Mouse (Mus musculus) heart, embryonic 14.5 days (tissue): ENCODE measurements around the gene Cgrrf1. TPM values are rescaled to one million over a fixed set of nuclear protein-coding genes. Genes with fewer than 3 reads are reported as not detected.

Source experiments
- ATAC-seq: fragments of 200-750 bp; cut with Nextera tagmentation; 2 replicates; pipeline ENCODE4 v1.8.0; 2017; ENCODE audit warnings: low read depth, moderate TSS enrichment; ENCODE audit not compliant: insufficient number of reproducible peaks, insufficient read depth, low FRiP score
- H3K27ac ChIP-seq, 2 experiments: fragments of 200-500 bp in 1 of 2; fragments of 300-500 bp in 1 of 2; sonication (generic) in 1 of 2; replicated peaks in 1 of 2; 2 replicates each; pipeline ENCODE4 v1.5.1; 2012 to 2014; ENCODE audit warnings: low read depth in 2 of 2, low read length in 2 of 2, control low read depth in 1 of 2, mild to moderate bottlenecking in 1 of 2, mixed read lengths in 1 of 2; ENCODE audit not compliant: control insufficient read depth in 1 of 2, insufficient read depth in 1 of 2
- H3K27me3 ChIP-seq: fragments of 300-500 bp; sonication (generic); 2 replicates; pipeline ENCODE4 v1.6.1; 2014; ENCODE audit warnings: mild to moderate bottlenecking, low read length, control low read depth; ENCODE audit not compliant: control insufficient read depth, insufficient read depth
- H3K36me3 ChIP-seq: fragments of 300-500 bp; sonication (generic); 2 replicates; pipeline ENCODE4 v1.6.1; 2014; ENCODE audit warnings: mild to moderate bottlenecking, control low read depth, low read length, mixed read lengths; ENCODE audit not compliant: control insufficient read depth, insufficient read depth
- H3K4me1 ChIP-seq, 2 experiments: fragments of 200-500 bp in 1 of 2; fragments of 300-500 bp in 1 of 2; sonication (generic) in 1 of 2; 2 replicates each; pipeline ENCODE4 v1.6.1; 2012 to 2014; ENCODE audit warnings: low read length in 2 of 2, control low read depth in 1 of 2, mixed read lengths in 1 of 2; ENCODE audit not compliant: control insufficient read depth in 2 of 2, insufficient read depth in 2 of 2
- H3K4me2 ChIP-seq: fragments of 300-500 bp; sonication (generic); 2 replicates; pipeline ENCODE4 v1.6.1; 2014; ENCODE audit warnings: mild to moderate bottlenecking, low read length
- H3K4me3 ChIP-seq, 2 experiments: fragments of 200-500 bp in 1 of 2; fragments of 300-500 bp in 1 of 2; sonication (generic) in 1 of 2; 2 replicates each; pipeline ENCODE4 v1.5.1; 2012 to 2014; ENCODE audit warnings: low read length in 2 of 2, mild to moderate bottlenecking in 2 of 2, control low read depth in 1 of 2, low read depth in 1 of 2, moderate library complexity in 1 of 2; ENCODE audit not compliant: control insufficient read depth in 1 of 2, insufficient read depth in 1 of 2
- H3K9ac ChIP-seq: fragments of 300-500 bp; sonication (generic); 2 replicates; pipeline ENCODE4 v1.6.1; 2014; ENCODE audit warnings: mild to moderate bottlenecking, low read length
- H3K9me3 ChIP-seq: fragments of 300-500 bp; sonication (generic); 2 replicates; pipeline ENCODE4 v1.6.1; 2016; ENCODE audit warnings: low read length, control low read depth; ENCODE audit not compliant: control insufficient read depth
- WGBS: fragments of 180-500 bp; shearing (Covaris S2); extraction: QIAGEN DNeasy Blood & Tissue Kit; methylation state at CpG from one replicate; pipeline ENCODE4 v1.1.7; 2014; 5-methylcytosine and 5-hydroxymethylcytosine counted together
- polyA plus RNA-seq: library from polyadenylated mRNA; unstranded; fragments of >200 nt; fragmentation: Nextera tagmentation; extraction: Ambion mirVana; gene quantifications from 2 replicates; pipeline ENCODE4 v1.2.1, GENCODE M21; 2014

Gene Cgrrf1
- polyA plus RNA-seq, 1 experiment from 2014 or later: 35.3 TPM

GRCm38 (mm10) chr14:46883871-46884441, 52.0 kb downstream of the Cgrrf1 start:
- H3K4me2 ChIP-seq: peak overlapping the region; percentile 74
- H3K9me3 ChIP-seq: no peaks in the 10 kb centered on the region
- ATAC-seq: no peak
- H3K36me3 ChIP-seq: peaks cover 15% of the 10 kb centered on the region; the same call in 1 of the 2 replicates
- peak overlapping the region; percentile 100 for H3K9ac ChIP-seq
- peaks cover 3 to 41% of the 10 kb centered on the region in 2 experiments; a peak in 3 of 4 replicates for H3K4me1 ChIP-seq
- no peaks in the 10 kb centered on the region for H3K27me3 ChIP-seq
- under 1% methylated on average over 24 of the region's 29 CpGs for WGBS
- peak overlapping the region; percentile 87 to 94 for H3K4me3 ChIP-seq
- H3K27ac ChIP-seq: peak overlapping the region; percentile 88 to 99

DNA sequence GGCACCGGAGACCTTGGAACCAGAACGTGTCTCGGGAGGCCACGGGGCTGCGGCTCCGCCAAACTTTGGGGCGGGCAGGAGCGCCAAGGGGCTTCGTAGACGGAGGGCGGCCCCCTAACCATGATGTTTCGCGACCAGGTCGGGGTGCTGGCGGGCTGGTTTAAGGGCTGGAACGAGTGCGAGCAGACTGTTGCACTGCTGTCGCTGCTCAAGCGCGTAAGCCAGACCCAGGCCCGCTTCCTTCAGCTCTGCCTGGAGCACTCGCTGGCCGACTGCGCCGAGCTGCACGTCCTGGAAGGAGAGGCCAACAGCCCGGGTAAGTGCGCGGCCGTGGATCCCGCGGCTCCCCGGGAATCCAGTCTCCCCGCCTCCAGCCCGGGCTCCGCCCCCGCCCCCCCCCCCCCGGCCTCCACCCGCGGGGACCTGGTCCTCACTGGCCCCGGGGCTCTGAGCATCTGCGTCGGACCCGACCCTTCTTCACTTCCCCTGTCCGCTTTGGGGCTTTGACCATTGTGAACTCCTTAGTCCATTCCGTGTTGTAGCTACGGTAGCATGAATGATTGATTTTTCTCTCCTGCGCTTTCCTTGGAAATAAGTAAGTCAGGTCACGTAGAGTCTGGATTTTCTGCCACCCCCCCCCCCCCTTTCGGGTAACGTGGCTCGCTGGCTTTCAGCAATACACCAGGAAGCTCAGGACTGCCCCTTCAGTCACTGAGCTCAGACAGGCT, 52.9 kb downstream of the Cgrrf1 start:
- peak overlapping the region; percentile 74 for H3K4me2 ChIP-seq
- ATAC-seq: no peak
- H3K4me1 ChIP-seq: peaks cover 8 to 50% of the 10 kb centered on the region in 2 experiments
- H3K9me3 ChIP-seq: no peaks in the 10 kb centered on the region
- H3K4me3 ChIP-seq: peak overlapping the region; percentile 87 to 94
- H3K27me3 ChIP-seq: no peaks in the 10 kb centered on the region
- under 1% methylated on average over 48 of the region's 52 CpGs for WGBS
- peak overlapping the region; percentile 96 to 99 for H3K27ac ChIP-seq
- peak overlapping the region; percentile 100 for H3K9ac ChIP-seq
- H3K36me3 ChIP-seq: peaks cover 24% of the 10 kb centered on the region

GRCm38 (mm10) chr14:46885429-46885755, 53.5 kb downstream of the Cgrrf1 start:
- Histone ChIP-seq H3K27me3 (no peaks in the 10 kb centered on the region), H3K27ac (peak overlapping the region; percentile 96 to 99), H3K9me3 (no peaks in the 10 kb centered on the region), H3K4me3 (peak overlapping the region; percentile 87 to 94), H3K4me2 (peak overlapping the region; percentile 74), H3K9ac (peak overlapping the region; percentile 100), H3K36me3 (peaks cover 28% of the 10 kb centered on the region), H3K4me1 (peaks cover 8 to 50% of the 10 kb centered on the region in 2 experiments)
- WGBS: 1% methylated on average over 7 of the region's 7 CpGs
- no peak for ATAC-seq

- 0% methylated on average over 5 of the region's 5 CpGs for WGBS
- peak overlapping the region; percentile 87 to 94 for H3K4me3 ChIP-seq
- ATAC-seq: peak; percentile 3; the same call in 1 of the 2 replicates
- H3K4me1 ChIP-seq: peaks cover 8 to 45% of the 10 kb centered on the region in 2 experiments
- peak overlapping the region; percentile 74 for H3K4me2 ChIP-seq
- no peaks in the 10 kb centered on the region for H3K9me3 ChIP-seq
- H3K27ac ChIP-seq: peak overlapping the region; percentile 96 to 99
- H3K36me3 ChIP-seq: peaks cover 33% of the 10 kb centered on the region
- no peaks in the 10 kb centered on the region for H3K27me3 ChIP-seq
- peak overlapping the region; percentile 100 for H3K9ac ChIP-seq
Measured at GRCm38 (mm10) chr14:46885891-46886301, 54.0 kb downstream of the Cgrrf1 start.

DNA sequence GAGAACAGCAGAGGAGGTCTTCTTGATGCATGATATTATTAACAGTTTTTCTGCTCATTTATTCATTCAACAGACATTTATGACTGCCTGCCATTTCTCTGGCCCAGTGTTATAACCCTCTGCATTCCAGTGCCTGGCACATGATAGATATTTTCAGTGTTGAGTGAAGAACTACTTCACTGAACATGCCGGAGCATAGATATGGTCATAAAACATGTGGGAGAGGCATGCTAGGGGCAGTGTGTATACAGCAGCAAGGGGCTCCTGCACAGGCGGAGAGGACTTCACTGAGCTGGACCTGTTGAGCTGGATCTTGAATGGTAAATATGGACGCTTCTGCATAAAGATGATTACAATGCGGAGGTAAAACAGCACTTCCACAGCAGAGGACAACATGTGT, 57.2 kb downstream of the Cgrrf1 start:
- no peaks in the 10 kb centered on the region for H3K9me3 ChIP-seq
- peak overlapping the region; percentile 15 to 68 for H3K27ac ChIP-seq
- 0 out of 2 replicates have a peak, but pooled peaks have one; percentile 13 for ATAC-seq
- 50% methylated on average over 4 of the region's 4 CpGs for WGBS
- 0 out of 2 replicates have a peak overlapping the region, but pooled peaks have one; percentile 27 for H3K9ac ChIP-seq
- H3K4me2 ChIP-seq: peak overlapping the region; percentile 53
- H3K4me3 ChIP-seq: peak overlapping the region in 1 of 2 experiments; percentile 16; a peak in 1 of 4 replicates
- H3K27me3 ChIP-seq: no peaks in the 10 kb centered on the region
- H3K36me3 ChIP-seq: peaks cover 58% of the 10 kb centered on the region
- peaks cover 18 to 47% of the 10 kb centered on the region in 2 experiments for H3K4me1 ChIP-seq

DNA sequence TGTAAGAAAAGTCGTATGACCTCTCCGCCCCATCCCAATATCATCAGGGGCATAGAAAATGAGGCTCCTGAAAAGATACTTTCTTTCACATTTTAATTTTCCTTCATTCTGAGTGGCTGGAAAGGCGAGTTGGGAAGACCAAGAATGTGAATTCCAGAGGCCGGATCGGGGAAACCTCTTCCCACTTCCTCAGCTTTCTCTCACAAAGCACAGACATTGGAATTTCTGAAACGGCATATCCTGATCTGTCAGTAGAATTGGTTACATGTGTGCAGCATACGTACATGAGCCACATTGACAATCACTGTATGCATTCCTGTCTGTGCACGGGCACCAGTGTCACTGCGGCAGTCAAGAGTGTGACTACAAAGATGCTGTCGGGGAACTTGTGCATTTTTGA, 62.0 kb downstream of the Cgrrf1 start:
- Histone ChIP-seq H3K4me3 (no peak overlapping the region), H3K36me3 (peaks cover 51% of the 10 kb centered on the region), H3K27ac (no peak overlapping the region), H3K4me2 (no peak overlapping the region), H3K4me1 (peaks cover 23 to 38% of the 10 kb centered on the region in 2 experiments), H3K9ac (no peak overlapping the region), H3K9me3 (no peaks in the 10 kb centered on the region), H3K27me3 (no peaks in the 10 kb centered on the region)
- 61% methylated on average over 10 of the region's 10 CpGs for WGBS
- no peak for ATAC-seq

DNA sequence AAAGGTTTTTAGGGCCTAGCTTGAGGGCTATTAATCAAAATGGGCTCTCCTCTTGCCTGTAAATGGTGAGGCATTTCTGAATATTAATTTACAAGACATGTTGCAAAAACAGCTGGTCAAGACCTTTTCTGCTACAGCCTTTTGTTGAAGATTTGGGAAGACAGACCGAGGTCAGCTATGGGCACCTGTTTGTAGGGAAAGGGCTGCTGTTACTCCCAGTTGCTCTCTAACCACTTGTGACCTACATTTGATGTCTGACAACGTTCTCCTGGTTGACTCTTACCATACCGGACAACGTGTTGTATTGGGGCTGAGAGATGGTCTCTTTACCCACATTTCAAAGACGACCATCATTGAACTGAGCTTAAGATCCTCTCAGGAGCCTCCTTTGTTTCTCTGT, 66.0 kb downstream of the Cgrrf1 start:
- Histone ChIP-seq H3K9me3 (no peaks in the 10 kb centered on the region), H3K36me3 (peaks cover 13% of the 10 kb centered on the region), H3K27ac (no peak overlapping the region), H3K9ac (no peak overlapping the region), H3K4me2 (no peak overlapping the region), H3K4me3 (no peak overlapping the region), H3K4me1 (peaks cover 30 to 54% of the 10 kb centered on the region in 2 experiments), H3K27me3 (no peaks in the 10 kb centered on the region)
- 74% methylated on average over 5 of the region's 5 CpGs for WGBS
- ATAC-seq: no peak
